25 mouse cellular contexts compared by ENCODE assay signal in the genomic region with DNA sequence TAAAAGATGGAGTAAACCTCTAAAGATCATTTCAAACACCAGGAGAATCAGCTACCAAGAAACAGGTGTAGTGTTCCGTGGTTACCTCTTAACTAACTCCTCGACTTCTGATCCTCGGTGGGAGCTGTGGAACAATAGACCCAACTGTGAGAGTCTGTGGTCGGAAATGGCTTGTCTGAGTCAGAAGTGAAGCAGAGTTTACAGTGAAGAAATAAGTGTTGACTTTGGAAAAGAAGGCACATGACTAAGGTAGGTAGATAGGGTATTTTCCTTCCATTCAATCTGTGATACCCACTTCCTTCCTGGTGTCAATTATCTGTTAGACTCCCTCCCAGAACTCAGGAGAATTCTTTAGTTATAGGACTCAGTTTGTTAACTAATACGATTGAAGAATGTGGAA. TPM values are rescaled to one million over a fixed set of nuclear protein-coding genes. Genes with fewer than 3 reads are reported as not detected.
DNase-seq lines count a peak whose midpoint lies in the region; ATAC-seq and TF ChIP-seq lines count a peak whose summit lies in the region.
"Had no signal": no experiment of that assay in that cellular context is flagged by ENCODE, and none has a peak within 500 bp of the region (broad histone marks: within the 10 kb centered on the region; RNA-seq: fewer than 3 reads in every experiment).

No protein-coding gene starts in this region.

- peak; percentile 34 for DNase-seq in thymus, postnatal 0 days (ENCODE audit: low spot score)
- DNase-seq in thymus, postnatal 36 days: no peak
- no peak for DNase-seq in MEL (ENCODE audit: low read depth, low spot score)
- DNase-seq in natural killer cell, adult 2 months (ENCODE audit: low spot score in 2 of 2): peak; percentile 12 to 44
- DNase-seq in urinary bladder, postnatal 36 days (ENCODE audit: low spot score in 2 of 2): no peak
- no peak for DNase-seq in kidney, adult 11 months
- DNase-seq in gastrocnemius, adult 2 months: no peak
- DNase-seq: adrenal gland, postnatal 36 days; cerebellum, adult 18-20 months; cerebellum, postnatal 25 days; gastrocnemius, postnatal 25 days; heart, postnatal 4 days; kidney, adult 2 months; kidney, postnatal 25 days; layer of hippocampus, adult 9-11 months; liver, postnatal 0 days; lung, postnatal 10 days; thymus, postnatal 14 days had no signal

- H3K9me3 ChIP-seq in MEL (replicated peaks; ENCODE audit: insufficient read depth, low read length): no peaks in the 10 kb centered on the region
- H3K9me3 ChIP-seq: forebrain, embryonic 12.5 days; limb, embryonic 10.5 days; neural tube, embryonic 12.5 days had no signal

- no peak overlapping the region for H3K27ac ChIP-seq in MEL (ENCODE audit: control insufficient read depth, low read depth, low read length)
- no peak overlapping the region for H3K27ac ChIP-seq in gastrocnemius, adult 2 months
- H3K27ac ChIP-seq: forebrain, embryonic 12.5 days; limb, embryonic 10.5 days; neural tube, embryonic 12.5 days had no signal

- TF ChIP-seq RAD21 in MEL (IDR thresholded peaks at IDR 0.05; ENCODE audit: low read depth, low read length): no peak

- H3K27me3 ChIP-seq in MEL (ENCODE audit: control insufficient read depth in 1 of 2, insufficient read depth in 2 of 2, low read length in 2 of 2): no peaks in the 10 kb centered on the region
- H3K27me3 ChIP-seq: forebrain, embryonic 12.5 days; neural tube, embryonic 12.5 days; Patski had no signal

- TF ChIP-seq CTCF in MEL (IDR thresholded peaks at IDR 0.05 in 2 of 3, conservative IDR thresholded peaks at IDR 0.05 in 1 of 3; ENCODE audit: control insufficient read depth in 1 of 3, insufficient read depth in 1 of 3, low read depth in 2 of 3, low read length in 3 of 3, poor library complexity in 1 of 3, severe bottlenecking in 1 of 3): no peak
- no peak for TF ChIP-seq CTCF in gastrocnemius, adult 2 months (IDR thresholded peaks at IDR 0.05)

- H3K36me3 ChIP-seq in MEL (ENCODE audit: control insufficient read depth in 1 of 2, insufficient read depth in 2 of 2, low read length in 2 of 2): peaks cover 5 to 28% of the 10 kb centered on the region in 2 experiments

- TF ChIP-seq EP300 in MEL (IDR thresholded peaks at IDR 0.05; ENCODE audit: low read depth in 1 of 2, low read length in 2 of 2): no peak

- ATAC-seq in hematopoietic stem cell, adult 5-6 weeks (replicated peaks in 1 of 2; ENCODE audit: insufficient read depth in 1 of 2, low FRiP score in 2 of 2, low TSS enrichment in 1 of 2, low read depth in 1 of 2, poor library complexity in 2 of 2, severe bottlenecking in 2 of 2): peak; percentile 39 to 50
- ATAC-seq: hindbrain, embryonic 16.5 days; liver, postnatal 0 days; midbrain, embryonic 16.5 days; Patski had no signal

- no peaks in the 10 kb centered on the region for H3K79me2 ChIP-seq in MEL (ENCODE audit: control insufficient read depth, insufficient read depth, low read length, poor library complexity)

- no peak for TF ChIP-seq POLR2A in MEL (IDR thresholded peaks at IDR 0.05; ENCODE audit: control insufficient read depth in 1 of 2, insufficient read depth in 1 of 2, low read depth in 1 of 2, low read length in 2 of 2, poor library complexity in 1 of 2)

- H3K4me3 ChIP-seq in MEL (ENCODE audit: control insufficient read depth in 1 of 2, insufficient read depth in 1 of 2, low read depth in 2 of 2, low read length in 2 of 2): no peak overlapping the region
- no peak overlapping the region for H3K4me3 ChIP-seq in gastrocnemius, adult 2 months
- H3K4me3 ChIP-seq: forebrain, embryonic 12.5 days; limb, embryonic 10.5 days; neural tube, embryonic 12.5 days had no signal

- no peak overlapping the region for H3K9ac ChIP-seq in MEL (ENCODE audit: control insufficient read depth, low read depth, low read length, poor library complexity, severe bottlenecking)
- H3K9ac ChIP-seq: forebrain, embryonic 12.5 days; liver, postnatal 0 days; neural tube, embryonic 12.5 days had no signal

- intact Hi-C loops in gastrocnemius, adult 2 months (cut with DNase I): no loop called here

- peaks cover 3 to 7% of the 10 kb centered on the region in 2 experiments for H3K4me1 ChIP-seq in MEL (ENCODE audit: control insufficient read depth in 1 of 2, insufficient read depth in 2 of 2, low read length in 2 of 2)
- H3K4me1 ChIP-seq: forebrain, embryonic 12.5 days; limb, embryonic 10.5 days; neural tube, embryonic 12.5 days had no signal

TF ChIP-seq in MEL, 35 proteins besides CTCF, POLR2A, EP300 and RAD21:
- TF ChIP-seq ZC3H11A (IDR thresholded peaks at IDR 0.05; ENCODE audit: low read depth, low read length): no peak
- TF ChIP-seq BHLHE40 (IDR thresholded peaks at IDR 0.05; ENCODE audit: borderline replicate concordance, low read depth, low read length): 0 out of 2 replicates have a peak, but pooled peaks have one; percentile 26
- no peak for TF ChIP-seq CHD2 (IDR thresholded peaks at IDR 0.05; ENCODE audit: low read length)
- TF ChIP-seq ZNF384 (IDR thresholded peaks at IDR 0.05; ENCODE audit: low read depth, low read length): no peak
- 0 out of 2 replicates have a peak, but pooled peaks have one; percentile 21 for TF ChIP-seq RCOR1 (IDR thresholded peaks at IDR 0.05; ENCODE audit: low read depth, low read length)
- TF ChIP-seq MAFK (IDR thresholded peaks at IDR 0.05; ENCODE audit: borderline replicate concordance, low read depth, low read length): no peak
- TF ChIP-seq USF2 (IDR thresholded peaks at IDR 0.05; ENCODE audit: borderline replicate concordance in 1 of 2, insufficient read depth in 1 of 2, low read depth in 1 of 2, low read length in 2 of 2): no peak
- TF ChIP-seq GATA1 (IDR thresholded peaks at IDR 0.05; ENCODE audit: low read depth, low read length): no peak

RNA-seq across cellular contexts. Expression of a gene that starts 24.2 kb away (rescaled TPM):
- polyA plus RNA-seq in thymus, postnatal 0 days (2015; fragmentation: Nextera tagmentation; extraction: Ambion mirVana): 82.5 and 93.9 TPM in 2 replicates
- 185 and 187 TPM in 2 replicates for total RNA-seq in MEL (2012; rRNA removed)
- polyA plus RNA-seq in MEL (2012; ENCODE audit: insufficient read depth in 1 of 2, insufficient read length in 2 of 2, low read depth in 1 of 2, low replicate concordance in 2 of 2, missing spikeins in 1 of 2): 100 to 1,000 TPM in 1 of 2 experiments, 10 to 100 TPM in 1; 74.7 to 157 TPM
- 127 and 165 TPM in 2 replicates for total RNA-seq in hematopoietic stem cell, adult 5-6 weeks (2017)
- total RNA-seq in gastrocnemius, adult 2 months (2021): 1 to 10 TPM; 1.3 to 1.8 TPM

RNA-seq across cellular contexts. Expression of a gene that starts 24.3 kb away (rescaled TPM):
- 15.1 and 16.9 TPM in 2 replicates for polyA plus RNA-seq in thymus, postnatal 0 days (2015; fragmentation: Nextera tagmentation; extraction: Ambion mirVana)
- total RNA-seq in MEL (2012; rRNA removed): 7.1 and 7.7 TPM in 2 replicates
- polyA plus RNA-seq in MEL (2012; ENCODE audit: insufficient read depth in 1 of 2, insufficient read length in 2 of 2, low read depth in 1 of 2, low replicate concordance in 2 of 2, missing spikeins in 1 of 2): 10 to 100 TPM in 1 of 2 experiments, not detected in 1; 11.6 TPM
- total RNA-seq in hematopoietic stem cell, adult 5-6 weeks (2017): 33.1 and 45.5 TPM in 2 replicates
- total RNA-seq in gastrocnemius, adult 2 months (2021): 1 to 10 TPM; 1.4 to 2.1 TPM

Comparison
In these comparisons a context has a peak if more than half of its experiments do, and no peak if none do; other contexts are left out.
1. DNase-seq: peak in thymus, postnatal 0 days (single experiment) and natural killer cell, adult 2 months (2 of 2); none in thymus, postnatal 36 days (0 of 2), MEL (single experiment), urinary bladder, postnatal 36 days (0 of 2), kidney, adult 11 months (single experiment) and gastrocnemius, adult 2 months (single experiment).
2. RNA of a gene that starts 24.2 kb away (total RNA-seq): 185 to 187 TPM in MEL and 127 to 165 TPM in hematopoietic stem cell, adult 5-6 weeks; 1.3 to 1.8 TPM in gastrocnemius, adult 2 months; every median in the first group is over 10 times any median in the second.